Mouse (Mus musculus): ENCODE measurements around the gene Cldn7. TPM values are rescaled to one million over a fixed set of nuclear protein-coding genes. Genes with fewer than 3 reads are reported as not detected.
"Not testable (repeated sequence)": the region's sequence is repeated elsewhere in the genome, so short reads cannot be mapped to it uniquely, and the experiment has no call there.

Gene Cldn7
- not detected in 2 replicates for polyA plus RNA-seq (2014; fragmentation: Nextera tagmentation; extraction: Ambion mirVana)

DNA sequence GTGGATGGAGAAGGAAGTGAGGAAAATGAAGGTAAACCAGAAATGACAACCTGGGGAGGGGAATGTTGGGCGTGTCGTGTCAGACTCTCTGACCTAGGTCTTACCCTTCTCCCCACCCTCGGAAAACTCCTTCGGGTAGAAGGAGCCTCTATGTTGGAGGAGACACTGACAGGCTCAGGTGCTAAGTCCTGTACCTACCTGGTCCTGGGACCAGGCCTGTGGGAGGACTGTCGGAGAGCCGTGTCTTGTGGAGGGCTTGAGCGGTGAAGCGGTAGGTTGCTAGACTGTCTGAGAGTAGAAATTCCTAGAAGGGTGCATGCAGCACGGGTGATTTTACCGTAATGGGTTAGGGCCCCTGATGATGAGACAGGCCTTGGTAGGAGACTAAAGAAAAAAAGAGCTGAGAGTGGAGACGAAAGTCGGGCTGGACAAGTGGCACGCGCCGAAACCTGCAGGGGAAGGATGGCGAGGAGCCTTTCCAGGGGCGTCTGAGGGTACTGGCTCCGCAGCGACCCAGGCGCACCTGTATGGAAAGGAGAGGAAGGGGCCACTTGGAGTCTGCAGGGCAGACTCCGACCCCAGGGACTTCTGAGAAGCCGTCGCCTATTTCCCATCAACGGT is at the start of gene Cldn7:
Cldn7 (plus strand) TSS at position 130 of the 621 bp plus-strand sequence.
- H3K9me3 ChIP-seq (replicated peaks; ENCODE audit: control insufficient read depth, low read length): no peaks in the 10 kb centered on the region
- DNase-seq (ENCODE audit: low spot score): no peak

DNA sequence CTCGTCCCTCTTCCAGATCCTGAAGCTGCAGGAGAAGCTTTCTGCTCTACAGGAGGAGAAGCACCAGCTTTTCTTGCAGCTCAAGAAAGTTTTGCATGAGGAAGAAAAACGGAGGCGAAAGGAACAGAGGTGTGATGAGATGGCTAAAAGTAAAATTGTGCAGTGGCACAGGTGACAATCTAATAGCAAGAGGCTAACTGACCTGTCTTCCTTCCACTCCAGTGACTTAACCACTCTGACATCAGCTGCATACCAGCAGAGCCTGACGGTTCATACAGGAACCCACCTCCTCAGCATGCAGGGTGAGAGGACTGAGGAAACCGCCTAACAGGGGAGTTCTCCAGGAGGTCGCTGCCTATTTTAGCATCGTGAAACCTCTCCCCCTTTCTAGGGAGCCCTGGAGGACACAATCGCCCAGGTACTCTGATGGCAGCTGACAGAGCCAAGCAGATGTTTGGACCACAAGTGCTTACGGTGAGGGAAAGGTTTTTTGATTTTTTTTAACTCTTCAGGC is 49.6 kb upstream of the Cldn7 start:
- ATAC-seq (no peak), DNase-seq (ENCODE audit: low spot score) (no peak)
- Histone ChIP-seq H3K4me2 (ENCODE audit: low read length) (peak overlapping the region; percentile 100), H3K4me3 (ENCODE audit: low read depth, low read length) (peak overlapping the region; percentile 80), H3K27ac (ENCODE audit: low read depth, low read length) (no peak overlapping the region), H3K9me3 (replicated peaks; ENCODE audit: control insufficient read depth, low read length) (no peaks in the 10 kb centered on the region), H3K36me3 (ENCODE audit: control insufficient read depth, insufficient read depth, low read length) (peaks cover 82% of the 10 kb centered on the region), H3K27me3 (replicated peaks; ENCODE audit: control insufficient read depth, insufficient read depth, low read length) (no peaks in the 10 kb centered on the region), H3K4me1 (ENCODE audit: control insufficient read depth, insufficient read depth, low read length) (peaks cover 28% of the 10 kb centered on the region), H3K9ac (ENCODE audit: low read length) (peak overlapping the region; percentile 82)
- WGBS: 43% methylated on average over 9 of the region's 9 CpGs

More for the DNA sequence above, at the start of gene Cldn7:
- H3K4me3 ChIP-seq (ENCODE audit: low read depth, low read length): no peak within 1 kb of the TSS
- H3K9ac ChIP-seq (ENCODE audit: low read length): no peak within 1 kb of the TSS
- H3K27me3 ChIP-seq (replicated peaks; ENCODE audit: control insufficient read depth, insufficient read depth, low read length): peaks cover 48% of the 10 kb centered on the region
- H3K4me1 ChIP-seq (ENCODE audit: control insufficient read depth, insufficient read depth, low read length): no peaks in the 10 kb centered on the region
- WGBS: 11% methylated on average over 24 of the region's 24 CpGs
- ATAC-seq: no peak
- H3K27ac ChIP-seq (ENCODE audit: low read depth, low read length): no peak within 1 kb of the TSS
- H3K36me3 ChIP-seq (ENCODE audit: control insufficient read depth, insufficient read depth, low read length): peaks cover 20% of the 10 kb centered on the region
- no peak within 1 kb of the TSS for H3K4me2 ChIP-seq (ENCODE audit: low read length)

DNA sequence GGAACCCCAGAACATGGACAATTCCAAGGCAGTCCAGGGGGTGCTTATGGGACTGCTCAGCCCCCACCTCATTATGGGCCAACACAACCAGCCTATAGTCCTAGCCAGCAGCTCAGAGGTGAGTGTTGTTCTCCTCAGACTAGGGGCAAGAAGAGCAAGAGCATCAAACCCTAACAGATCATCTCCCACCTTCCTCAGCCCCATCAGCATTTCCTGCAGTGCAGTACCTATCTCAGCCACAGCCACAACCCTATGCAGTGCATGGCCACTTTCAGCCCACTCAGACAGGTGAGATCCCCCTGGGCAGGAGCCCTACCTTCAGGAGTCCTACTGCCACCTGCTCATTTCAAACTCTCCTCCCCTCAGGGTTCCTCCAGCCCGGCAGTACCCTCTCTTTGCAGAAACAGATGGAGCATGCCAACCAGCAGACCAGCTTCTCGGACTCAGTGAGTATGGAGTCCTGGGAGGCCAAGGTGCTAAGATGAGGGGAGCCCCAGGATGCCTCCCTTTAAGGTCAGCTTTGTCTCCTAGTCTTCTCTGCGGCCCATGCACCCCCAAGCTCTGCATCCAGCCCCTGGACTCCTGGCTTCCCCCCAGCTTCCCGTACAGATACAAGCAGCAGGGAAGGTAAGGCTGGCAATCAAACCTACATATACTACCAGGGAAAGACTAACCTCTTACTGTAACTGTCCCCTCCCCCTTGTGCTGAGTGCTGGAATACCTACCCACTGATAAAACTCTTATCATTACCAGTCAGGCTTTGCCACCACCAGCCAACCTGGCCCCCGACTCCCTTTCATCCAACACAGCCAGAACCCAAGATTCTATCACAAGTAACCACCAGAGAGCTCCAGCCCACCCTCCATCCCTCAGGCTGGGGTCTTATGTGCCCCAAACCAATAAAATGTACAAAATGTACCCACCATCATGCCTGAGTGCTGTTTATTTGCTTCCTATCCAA is 48.6 kb upstream of the Cldn7 start:
- Histone ChIP-seq H3K27ac (ENCODE audit: low read depth, low read length) (no peak overlapping the region), H3K27me3 (replicated peaks; ENCODE audit: control insufficient read depth, insufficient read depth, low read length) (no peaks in the 10 kb centered on the region), H3K4me1 (ENCODE audit: control insufficient read depth, insufficient read depth, low read length) (peaks cover 28% of the 10 kb centered on the region), H3K9me3 (replicated peaks; ENCODE audit: control insufficient read depth, low read length) (no peaks in the 10 kb centered on the region), H3K4me3 (ENCODE audit: low read depth, low read length) (no peak overlapping the region), H3K36me3 (ENCODE audit: control insufficient read depth, insufficient read depth, low read length) (peaks cover 72% of the 10 kb centered on the region), H3K9ac (ENCODE audit: low read length) (no peak overlapping the region), H3K4me2 (ENCODE audit: low read length) (no peak overlapping the region)
- no peak for DNase-seq (ENCODE audit: low spot score)
- no peak for ATAC-seq
- 65% methylated on average over 5 of the region's 5 CpGs for WGBS

DNA sequence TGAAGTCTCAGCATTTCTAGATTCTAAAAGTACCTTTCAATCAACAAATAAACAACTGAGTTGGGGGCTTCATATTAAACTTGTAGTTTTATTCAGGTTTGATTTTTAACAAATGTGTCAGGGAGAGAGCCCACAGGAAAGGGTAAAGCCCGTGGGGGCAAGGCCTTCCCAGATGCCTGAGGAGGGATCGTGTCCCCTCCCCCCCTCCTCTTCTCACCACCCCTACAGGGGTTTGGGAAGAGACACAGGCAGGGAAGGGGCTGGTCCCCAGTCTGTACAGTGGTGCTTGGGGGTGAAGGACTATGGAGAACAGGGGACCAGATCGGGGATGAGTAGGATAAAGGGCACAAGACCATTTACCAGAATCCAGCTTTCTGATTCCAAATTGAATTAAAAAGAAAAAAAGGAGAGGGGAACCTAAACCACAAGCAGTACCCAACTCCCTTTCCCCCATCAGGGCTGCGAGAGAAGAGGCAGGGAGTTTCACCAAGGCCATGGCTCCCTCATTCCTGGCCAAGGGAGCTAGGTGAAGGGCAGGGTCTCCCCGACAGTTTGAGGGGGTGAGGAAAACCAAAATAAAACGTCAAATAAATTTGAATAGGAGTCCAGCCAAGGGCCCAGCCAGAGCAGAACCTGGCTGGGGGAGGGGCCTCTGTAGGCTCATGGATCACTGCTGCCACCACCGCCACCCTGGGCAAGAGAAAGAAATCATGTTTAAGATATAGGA is 47.8 kb upstream of the Cldn7 start:
- not testable (repeated sequence) for H3K9ac ChIP-seq (ENCODE audit: low read length); DNase-seq (ENCODE audit: low spot score); H3K4me2 ChIP-seq (ENCODE audit: low read length); H3K27me3 ChIP-seq (replicated peaks; ENCODE audit: control insufficient read depth, insufficient read depth, low read length); H3K4me3 ChIP-seq (ENCODE audit: low read depth, low read length); ATAC-seq; H3K9me3 ChIP-seq (replicated peaks; ENCODE audit: control insufficient read depth, low read length); H3K27ac ChIP-seq (ENCODE audit: low read depth, low read length)
- H3K36me3 ChIP-seq (ENCODE audit: control insufficient read depth, insufficient read depth, low read length): peaks cover 64% of the 10 kb centered on the region
- WGBS: 56% methylated on average over 7 of the region's 7 CpGs
- H3K4me1 ChIP-seq (ENCODE audit: control insufficient read depth, insufficient read depth, low read length): peaks cover 28% of the 10 kb centered on the region

DNA sequence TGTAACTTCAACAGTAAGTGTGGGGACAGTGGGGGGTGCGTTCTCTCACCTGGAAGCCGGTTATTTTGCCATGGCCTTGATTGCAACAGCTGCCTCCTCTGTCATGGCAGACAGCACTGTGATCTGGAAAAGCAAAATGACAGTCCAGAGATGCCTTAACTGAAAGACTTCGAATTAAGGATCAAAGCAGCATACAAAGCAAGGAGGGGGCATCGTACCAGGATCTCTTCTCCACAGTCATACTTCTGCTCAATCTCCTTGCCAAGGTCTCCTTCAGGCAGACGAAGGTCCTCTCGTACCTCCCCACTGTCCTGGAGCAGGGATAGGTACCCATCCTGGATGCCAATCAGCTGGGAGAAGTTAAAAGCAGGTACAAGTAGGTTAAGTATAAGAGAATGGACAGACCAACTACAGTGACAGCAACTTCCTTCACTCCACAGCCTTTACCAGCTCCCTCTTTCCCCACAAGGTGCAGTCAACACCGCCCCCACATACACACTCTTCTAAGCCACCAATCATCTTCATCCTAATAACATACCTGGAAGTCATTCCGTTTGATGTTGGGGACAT is 47.1 kb upstream of the Cldn7 start:
- H3K4me2 ChIP-seq (ENCODE audit: low read length): no peak overlapping the region
- no peak overlapping the region for H3K9ac ChIP-seq (ENCODE audit: low read length)
- no peak for DNase-seq (ENCODE audit: low spot score)
- no peaks in the 10 kb centered on the region for H3K9me3 ChIP-seq (replicated peaks; ENCODE audit: control insufficient read depth, low read length)
- peaks cover 57% of the 10 kb centered on the region for H3K36me3 ChIP-seq (ENCODE audit: control insufficient read depth, insufficient read depth, low read length)
- no peak for ATAC-seq
- WGBS: 84% methylated on average over 8 of the region's 8 CpGs
- H3K27me3 ChIP-seq (replicated peaks; ENCODE audit: control insufficient read depth, insufficient read depth, low read length): no peaks in the 10 kb centered on the region
- H3K27ac ChIP-seq (ENCODE audit: low read depth, low read length): no peak overlapping the region
- H3K4me3 ChIP-seq (ENCODE audit: low read depth, low read length): no peak overlapping the region
- peaks cover 32% of the 10 kb centered on the region for H3K4me1 ChIP-seq (ENCODE audit: control insufficient read depth, insufficient read depth, low read length)

DNA sequence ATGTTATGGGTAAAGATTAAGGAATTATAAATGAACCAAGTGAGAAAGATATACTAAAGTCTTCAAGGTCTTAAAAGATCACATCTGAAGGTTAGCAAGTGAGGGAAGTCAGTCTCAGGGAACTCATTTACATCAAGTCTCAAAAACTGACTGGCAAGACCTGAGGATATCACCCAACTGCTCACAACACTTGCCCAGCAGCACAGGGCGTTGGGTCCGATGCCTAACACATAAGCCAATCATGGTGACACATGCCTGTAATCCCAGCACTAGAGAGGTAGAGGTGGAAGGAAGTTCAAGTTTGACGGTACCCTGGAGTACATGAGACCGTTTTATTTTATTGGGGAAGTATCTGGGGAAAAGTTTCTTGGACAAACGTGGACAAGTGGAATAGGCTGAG is 46.5 kb upstream of the Cldn7 start:
- Histone ChIP-seq H3K4me1 (ENCODE audit: control insufficient read depth, insufficient read depth, low read length) (peaks cover 32% of the 10 kb centered on the region), H3K27ac (ENCODE audit: low read depth, low read length) (no peak overlapping the region), H3K9me3 (replicated peaks; ENCODE audit: control insufficient read depth, low read length) (no peaks in the 10 kb centered on the region), H3K27me3 (replicated peaks; ENCODE audit: control insufficient read depth, insufficient read depth, low read length) (no peaks in the 10 kb centered on the region), H3K4me3 (ENCODE audit: low read depth, low read length) (no peak overlapping the region), H3K9ac (ENCODE audit: low read length) (no peak overlapping the region), H3K4me2 (ENCODE audit: low read length) (no peak overlapping the region), H3K36me3 (ENCODE audit: control insufficient read depth, insufficient read depth, low read length) (peaks cover 50% of the 10 kb centered on the region)
- DNase-seq (ENCODE audit: low spot score): no peak
- ATAC-seq: no peak
- WGBS: 89% methylated on average over 5 of the region's 5 CpGs

DNA sequence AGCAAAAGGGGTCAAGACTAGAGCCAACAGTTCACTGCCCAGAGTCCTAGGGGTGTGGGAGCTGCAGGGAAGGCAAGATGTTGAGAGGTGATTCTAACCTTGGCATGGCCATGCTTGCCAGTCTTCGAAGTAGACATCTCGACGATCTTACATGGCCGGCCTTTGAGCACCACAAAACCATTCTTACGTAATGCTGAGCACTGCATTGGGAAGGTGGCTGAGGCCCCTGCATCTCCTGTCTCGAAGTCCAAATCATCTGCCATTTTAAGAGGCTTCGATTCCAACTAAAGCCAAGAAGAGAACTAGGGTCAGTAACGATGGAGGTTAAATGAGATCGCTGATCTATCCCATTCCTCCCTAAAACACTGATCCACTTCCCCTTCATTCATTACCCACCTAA is 45.5 kb upstream of the Cldn7 start:
- H3K36me3 ChIP-seq (ENCODE audit: control insufficient read depth, insufficient read depth, low read length): peaks cover 46% of the 10 kb centered on the region
- 89% methylated on average over 9 of the region's 9 CpGs for WGBS
- ATAC-seq (no peak), DNase-seq (ENCODE audit: low spot score) (no peak)
- no peak overlapping the region for H3K27ac ChIP-seq (ENCODE audit: low read depth, low read length)
- peaks cover 28% of the 10 kb centered on the region for H3K4me1 ChIP-seq (ENCODE audit: control insufficient read depth, insufficient read depth, low read length)
- H3K27me3 ChIP-seq (replicated peaks; ENCODE audit: control insufficient read depth, insufficient read depth, low read length): no peaks in the 10 kb centered on the region
- H3K4me3 ChIP-seq (ENCODE audit: low read depth, low read length): peak overlapping the region; percentile 97
- H3K9ac ChIP-seq (ENCODE audit: low read length): peak overlapping the region; percentile 93
- peak overlapping the region; percentile 96 for H3K4me2 ChIP-seq (ENCODE audit: low read length)
- no peaks in the 10 kb centered on the region for H3K9me3 ChIP-seq (replicated peaks; ENCODE audit: control insufficient read depth, low read length)

DNA sequence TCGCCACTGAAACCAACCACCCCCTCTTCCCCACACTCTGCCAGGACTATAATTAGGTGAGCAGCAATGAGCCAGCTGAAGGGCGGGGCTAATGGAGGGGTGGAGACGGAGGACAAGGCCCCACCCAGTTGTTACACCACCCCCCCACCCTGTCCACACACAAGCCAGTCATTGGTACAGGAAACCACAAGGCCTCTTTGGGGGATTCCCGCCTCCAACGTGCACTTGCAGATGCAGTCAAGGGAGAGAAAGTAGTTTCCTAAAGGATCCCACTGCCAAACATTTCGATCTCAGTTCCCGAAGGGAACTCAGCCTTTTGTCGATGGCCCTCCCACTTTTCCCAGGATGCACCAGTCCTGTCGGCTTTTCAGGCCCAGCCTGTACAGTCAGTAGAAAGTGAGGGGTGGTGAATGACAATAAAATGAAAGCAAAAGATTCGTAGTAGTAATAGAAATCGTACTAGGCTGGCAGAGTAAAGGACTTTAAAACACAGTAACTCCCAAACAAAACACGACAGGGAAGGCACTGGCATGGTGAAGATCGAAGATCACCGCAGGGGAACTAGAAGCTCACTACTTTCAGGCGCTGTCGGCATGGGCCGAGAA is 44.8 kb upstream of the Cldn7 start:
- no peaks in the 10 kb centered on the region for H3K9me3 ChIP-seq (replicated peaks; ENCODE audit: control insufficient read depth, low read length)
- no peaks in the 10 kb centered on the region for H3K27me3 ChIP-seq (replicated peaks; ENCODE audit: control insufficient read depth, insufficient read depth, low read length)
- H3K4me3 ChIP-seq (ENCODE audit: low read depth, low read length): peak overlapping the region; percentile 97
- DNase-seq (ENCODE audit: low spot score): peak; percentile 82
- H3K4me1 ChIP-seq (ENCODE audit: control insufficient read depth, insufficient read depth, low read length): peaks cover 23% of the 10 kb centered on the region
- under 1% methylated on average over 17 of the region's 17 CpGs for WGBS
- no peak for ATAC-seq
- H3K27ac ChIP-seq (ENCODE audit: low read depth, low read length): peak overlapping the region; percentile 93
- H3K36me3 ChIP-seq (ENCODE audit: control insufficient read depth, insufficient read depth, low read length): peaks cover 44% of the 10 kb centered on the region
- H3K9ac ChIP-seq (ENCODE audit: low read length): peak overlapping the region; percentile 93
- peak overlapping the region; percentile 96 for H3K4me2 ChIP-seq (ENCODE audit: low read length)

Measured in forebrain, embryonic 14.5 days (tissue).